Mouse (Mus musculus) gonadal fat pad, adult 2 months (tissue): ENCODE measurements around the gene Rragd. TPM values are rescaled to one million over a fixed set of nuclear protein-coding genes. Genes with fewer than 3 reads are reported as not detected.
A peak's percentile ranks its signal among the peaks of the same experiment; 100 is the strongest.

Experiments
- DNase-seq: peaks from one replicate; pipeline ENCODE4 v3.0.0-alpha.2; 2012; ENCODE audit warnings: low read depth
- polyA plus RNA-seq: library from polyadenylated mRNA; depleted of rRNA; stranded (reverse); fragments of >200 nt; gene quantifications from 2 replicates; pipeline ENCODE4 v1.2.3, GENCODE M21; 2012; rRNA removed

The Rragd gene
- polyA plus RNA-seq, 1 experiment = 2.0 TPM

- no peak for DNase-seq
Observed at GRCm38 (mm10) chr4:33033515-33033914, 50.7 kb downstream of the Rragd start.

GRCm38 (mm10) chr4:33039826-33040225 lies 57.0 kb downstream of the Rragd start:
- DNase-seq = no peak

- DNase-seq = no peak
Observed at GRCm38 (mm10) chr4:33049601-33050000, 66.8 kb downstream of the Rragd start.

- DNase-seq = no peak
Observed at GRCm38 (mm10) chr4:33052055-33052454, 69.2 kb downstream of the Rragd start.

GRCm38 (mm10) chr4:33052650-33053049 lies 69.8 kb downstream of the Rragd start:
- DNase-seq = no peak

GRCm38 (mm10) chr4:33054426-33054825 lies 71.6 kb downstream of the Rragd start:
- DNase-seq = no peak

GRCm38 (mm10) chr4:33056317-33056716 lies 73.5 kb downstream of the Rragd start:
- no peak for DNase-seq

- peak; percentile 20 for DNase-seq
Observed at GRCm38 (mm10) chr4:33057890-33058687, 75.3 kb downstream of the Rragd start.

- DNase-seq = no peak
Observed at GRCm38 (mm10) chr4:33061158-33061557, 78.3 kb downstream of the Rragd start.

GRCm38 (mm10) chr4:33062981-33063380 lies 80.1 kb downstream of the Rragd start, which contains the start of gene Gabrr2:
Gabrr2 (plus strand) TSS chr4:33062999.
- DNase-seq = no peak

GRCm38 (mm10) chr4:33064986-33065385 lies 82.1 kb downstream of the Rragd start:
- no peak for DNase-seq

GRCm38 (mm10) chr4:33066223-33066960 lies 83.6 kb downstream of the Rragd start:
- no peak for DNase-seq

- no peak for DNase-seq
Observed at GRCm38 (mm10) chr4:33067331-33067730, 84.5 kb downstream of the Rragd start.

- no peak for DNase-seq
Observed at GRCm38 (mm10) chr4:33067826-33068225, 85.0 kb downstream of the Rragd start.

GRCm38 (mm10) chr4:33068894-33069293 lies 86.1 kb downstream of the Rragd start:
- DNase-seq = no peak

GRCm38 (mm10) chr4:33070326-33070725 lies 87.5 kb downstream of the Rragd start:
- no peak for DNase-seq

GRCm38 (mm10) chr4:33071337-33071736 lies 88.5 kb downstream of the Rragd start:
- DNase-seq = no peak

Other genes with a start within 250 kb of the Rragd start
- 15.0 and 23.7 TPM in 2 replicates for gene Lyrm2, start 182.8 kb upstream of the Rragd start, polyA plus RNA-seq
- 0.76 and 1.7 TPM in 2 replicates for gene Ankrd6, start 32.2 kb upstream of the Rragd start, polyA plus RNA-seq
- gene Ube2j1, start 48.4 kb downstream of the Rragd start, polyA plus RNA-seq = 29.5 and 31.6 TPM in 2 replicates
- 0.98 and 3.7 TPM in 2 replicates for gene Gabrr2, start 80.0 kb downstream of the Rragd start, polyA plus RNA-seq
- 5.0 and 6.0 TPM in 2 replicates for gene Gabrr1, start 149.5 kb downstream of the Rragd start, polyA plus RNA-seq
- 9.8 and 16.6 TPM in 2 replicates for gene Pm20d2, start 206.7 kb downstream of the Rragd start, polyA plus RNA-seq
- 0.51 and 0.55 TPM in 2 replicates for gene Srsf12, start 226.0 kb downstream of the Rragd start, polyA plus RNA-seq